In genomic region chr16:6906001-6906400, GRCm38 (mm10) we compare ENCODE assay signal across 20 mouse cellular contexts.
A peak's percentile ranks its signal among the peaks of the same experiment; 100 is the strongest.
DNase-seq lines count a peak whose midpoint lies in the region; ATAC-seq lines count a peak whose summit lies in the region.
"Had no signal": no experiment of that assay in that cellular context is flagged by ENCODE, and none has a peak within 500 bp of the region (broad histone marks: within the 10 kb centered on the region; RNA-seq: fewer than 3 reads in every experiment).

No protein-coding gene starts in this region.

- no peak overlapping the region for H3K4me3 ChIP-seq in midbrain, embryonic 14.5 days (replicated peaks; ENCODE audit: low read depth, low read length)
- no peak overlapping the region for H3K4me3 ChIP-seq in midbrain, embryonic 13.5 days (replicated peaks)
- H3K4me3 ChIP-seq: embryonic facial prominence, embryonic 15.5 days; hindbrain, embryonic 13.5 days; limb, embryonic 10.5 days; midbrain, embryonic 10.5 days; neural tube, embryonic 15.5 days had no signal

- H3K9ac ChIP-seq in midbrain, embryonic 14.5 days (replicated peaks; ENCODE audit: low read length), result no peak overlapping the region
- no peak overlapping the region for H3K9ac ChIP-seq in midbrain, embryonic 13.5 days (replicated peaks)
- H3K9ac ChIP-seq: embryonic facial prominence, embryonic 15.5 days; hindbrain, embryonic 13.5 days; neural tube, embryonic 15.5 days had no signal

- H3K4me1 ChIP-seq in midbrain, embryonic 14.5 days (ENCODE audit: control insufficient read depth, insufficient read depth, low read length), result no peaks in the 10 kb centered on the region
- no peaks in the 10 kb centered on the region for H3K4me1 ChIP-seq in midbrain, embryonic 13.5 days (replicated peaks)
- H3K4me1 ChIP-seq: embryonic facial prominence, embryonic 15.5 days; limb, embryonic 10.5 days; midbrain, embryonic 10.5 days had no signal

- no peak overlapping the region for H3K4me2 ChIP-seq in midbrain, embryonic 14.5 days (ENCODE audit: low read length)
- H3K4me2 ChIP-seq in midbrain, embryonic 13.5 days (replicated peaks), result no peak overlapping the region
- H3K4me2 ChIP-seq: embryonic facial prominence, embryonic 15.5 days; hindbrain, embryonic 13.5 days; neural tube, embryonic 15.5 days had no signal

- DNase-seq in adrenal gland, adult 2 months, result peak; percentile 24
- DNase-seq in adrenal gland, postnatal 14 days, result no peak
- no peak for DNase-seq in midbrain, embryonic 14.5 days
- peak; percentile 69 for DNase-seq in cerebellum, adult 9-10 months
- no peak for DNase-seq in lung, postnatal 4 days
- no peak for DNase-seq in thymus, postnatal 4 days
- no peak for DNase-seq in urinary bladder, postnatal 25 days (ENCODE audit: low spot score)
- DNase-seq: heart, postnatal 36 days; kidney, adult 11 months; liver; thymus, adult 18-20 months; thymus, postnatal 36 days had no signal

- H3K9me3 ChIP-seq in midbrain, embryonic 14.5 days (ENCODE audit: control insufficient read depth, low read length), result no peaks in the 10 kb centered on the region
- H3K9me3 ChIP-seq in midbrain, embryonic 13.5 days, result no peaks in the 10 kb centered on the region
- H3K9me3 ChIP-seq: embryonic facial prominence, embryonic 15.5 days; hindbrain, embryonic 13.5 days; limb, embryonic 10.5 days; midbrain, embryonic 10.5 days; neural tube, embryonic 15.5 days had no signal

- no peak for ATAC-seq in midbrain, embryonic 14.5 days (ENCODE audit: low FRiP score, low TSS enrichment)
- ATAC-seq in midbrain, embryonic 13.5 days, result no peak
- ATAC-seq: lung, postnatal 0 days had no signal

- 36% methylated on average over 2 of the region's 2 CpGs for WGBS in midbrain, embryonic 14.5 days
- 52% methylated on average over 2 of the region's 2 CpGs for WGBS in midbrain, embryonic 13.5 days

- H3K27ac ChIP-seq in midbrain, embryonic 14.5 days (replicated peaks; ENCODE audit: low read depth, low read length), result 0 out of 2 replicates have a peak overlapping the region, but pooled peaks have one; percentile 13
- no peak overlapping the region for H3K27ac ChIP-seq in midbrain, embryonic 13.5 days
- H3K27ac ChIP-seq: embryonic facial prominence, embryonic 15.5 days; hindbrain, embryonic 13.5 days; kidney, postnatal 0 days; limb, embryonic 10.5 days; midbrain, embryonic 10.5 days; neural tube, embryonic 15.5 days had no signal

- H3K27me3 ChIP-seq in midbrain, embryonic 14.5 days (ENCODE audit: control insufficient read depth, insufficient read depth, low read length), result no peaks in the 10 kb centered on the region
- H3K27me3 ChIP-seq in midbrain, embryonic 13.5 days, result no peaks in the 10 kb centered on the region
- H3K27me3 ChIP-seq: embryonic facial prominence, embryonic 15.5 days; hindbrain, embryonic 13.5 days; neural tube, embryonic 15.5 days had no signal

- no peaks in the 10 kb centered on the region for H3K36me3 ChIP-seq in midbrain, embryonic 14.5 days (ENCODE audit: control insufficient read depth, insufficient read depth, low read length)
- H3K36me3 ChIP-seq in midbrain, embryonic 13.5 days, result no peaks in the 10 kb centered on the region
- H3K36me3 ChIP-seq: embryonic facial prominence, embryonic 15.5 days; hindbrain, embryonic 13.5 days; limb, embryonic 10.5 days; midbrain, embryonic 10.5 days; neural tube, embryonic 15.5 days had no signal

Comparison
In these comparisons a context has a peak if more than half of its experiments do, and no peak if none do; other contexts are left out.
1. DNase-seq: peak in adrenal gland, adult 2 months (single experiment) and cerebellum, adult 9-10 months (single experiment); none in adrenal gland, postnatal 14 days (single experiment), midbrain, embryonic 14.5 days (single experiment), lung, postnatal 4 days (0 of 2), thymus, postnatal 4 days (single experiment) and urinary bladder, postnatal 25 days (single experiment).